Mouse (Mus musculus): ENCODE measurements around the gene Nfe2l2. TPM values are rescaled to one million over a fixed set of nuclear protein-coding genes. Genes with fewer than 3 reads are reported as not detected.
A peak's percentile ranks its signal among the peaks of the same experiment; 100 is the strongest.

Nfe2l2 gene
- polyA plus RNA-seq, 1 experiment, result 34.2 TPM

DNA sequence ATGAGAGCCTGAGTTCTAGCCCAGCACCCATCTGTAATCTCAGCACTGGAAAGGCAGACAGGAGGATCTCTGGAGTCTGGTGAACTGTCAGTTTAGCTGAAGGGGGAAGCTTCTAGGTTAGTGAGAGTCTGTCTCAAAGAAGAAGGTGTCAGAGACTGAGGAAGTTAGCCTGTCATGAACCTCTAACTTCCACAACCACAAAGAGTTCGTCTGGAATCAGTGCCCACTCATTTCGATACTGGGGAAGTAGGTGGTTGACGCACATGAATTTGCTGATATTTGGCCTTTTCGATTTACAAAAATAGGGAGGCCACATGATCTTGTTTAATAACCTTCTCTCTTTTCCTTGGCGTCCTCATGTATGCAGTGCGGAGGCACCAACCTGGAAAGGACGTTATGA is 28.7 kb upstream of the Nfe2l2 start:
- H3K27me3 ChIP-seq (replicated peaks), result peaks cover 4% of the 10 kb centered on the region
- no peak for TF ChIP-seq GATA1 (IDR thresholded peaks at IDR 0.05; ENCODE audit: borderline replicate concordance, low read length)
- TF ChIP-seq FLI1 (IDR thresholded peaks at IDR 0.05; ENCODE audit: low read length), result no peak
- H3K4me1 ChIP-seq, result peaks cover 47% of the 10 kb centered on the region
- H3K4me3 ChIP-seq (replicated peaks), result no peak overlapping the region
- H3K36me3 ChIP-seq (replicated peaks; ENCODE audit: low read length), result no peaks in the 10 kb centered on the region
- no peaks in the 10 kb centered on the region for H3K9me3 ChIP-seq

DNA sequence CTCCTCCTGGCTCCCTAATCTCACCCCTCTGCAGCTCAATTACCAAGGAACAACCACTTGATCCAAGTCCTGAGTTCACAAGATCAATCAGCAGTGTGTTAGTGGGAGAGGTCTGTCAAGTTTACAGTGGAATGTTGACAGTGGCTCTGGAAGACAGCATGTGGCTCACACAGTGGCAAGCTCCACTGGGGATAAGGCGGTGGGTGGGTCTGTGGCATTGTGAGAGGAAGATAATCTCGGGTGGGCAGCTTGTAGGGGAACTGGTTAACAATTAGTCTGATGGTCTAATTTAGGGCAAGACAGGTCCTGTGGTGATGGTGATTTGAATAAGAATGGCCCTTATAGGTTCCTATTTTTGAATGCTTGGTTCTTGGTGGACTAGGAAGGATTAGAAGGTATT is 27.5 kb upstream of the Nfe2l2 start:
- peaks cover 43% of the 10 kb centered on the region for H3K4me1 ChIP-seq
- TF ChIP-seq GATA1 (IDR thresholded peaks at IDR 0.05; ENCODE audit: borderline replicate concordance, low read length), result no peak
- TF ChIP-seq FLI1 (IDR thresholded peaks at IDR 0.05; ENCODE audit: low read length), result no peak
- no peaks in the 10 kb centered on the region for H3K9me3 ChIP-seq
- peaks cover 4% of the 10 kb centered on the region for H3K27me3 ChIP-seq (replicated peaks)
- no peaks in the 10 kb centered on the region for H3K36me3 ChIP-seq (replicated peaks; ENCODE audit: low read length)
- no peak overlapping the region for H3K4me3 ChIP-seq (replicated peaks)

DNA sequence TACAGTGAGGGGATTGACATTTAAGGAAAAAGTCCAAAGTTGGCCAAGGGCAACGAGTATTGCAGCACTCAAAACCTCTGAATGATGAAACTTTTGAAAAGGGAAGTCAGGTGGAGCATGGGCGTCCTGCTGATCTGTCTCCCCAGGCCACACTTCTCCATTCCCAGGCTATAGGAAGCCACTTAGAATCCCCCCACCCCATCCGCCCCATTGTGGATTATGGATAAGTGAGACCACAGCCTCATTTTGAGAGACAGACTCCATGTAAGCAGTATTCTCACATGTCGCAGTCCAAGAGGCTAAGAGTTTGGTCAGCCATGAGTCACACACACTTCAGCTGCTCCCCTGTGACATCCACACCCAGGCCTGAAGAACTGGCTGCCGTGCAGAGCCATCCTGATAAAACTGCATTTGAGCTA is 26.8 kb upstream of the Nfe2l2 start:
- peaks cover 2% of the 10 kb centered on the region for H3K27me3 ChIP-seq (replicated peaks)
- TF ChIP-seq GATA1 (IDR thresholded peaks at IDR 0.05; ENCODE audit: borderline replicate concordance, low read length) (no peak), FLI1 (IDR thresholded peaks at IDR 0.05; ENCODE audit: low read length) (no peak)
- no peaks in the 10 kb centered on the region for H3K36me3 ChIP-seq (replicated peaks; ENCODE audit: low read length)
- no peak overlapping the region for H3K4me3 ChIP-seq (replicated peaks)
- H3K9me3 ChIP-seq, result no peaks in the 10 kb centered on the region
- H3K4me1 ChIP-seq, result peaks cover 40% of the 10 kb centered on the region

DNA sequence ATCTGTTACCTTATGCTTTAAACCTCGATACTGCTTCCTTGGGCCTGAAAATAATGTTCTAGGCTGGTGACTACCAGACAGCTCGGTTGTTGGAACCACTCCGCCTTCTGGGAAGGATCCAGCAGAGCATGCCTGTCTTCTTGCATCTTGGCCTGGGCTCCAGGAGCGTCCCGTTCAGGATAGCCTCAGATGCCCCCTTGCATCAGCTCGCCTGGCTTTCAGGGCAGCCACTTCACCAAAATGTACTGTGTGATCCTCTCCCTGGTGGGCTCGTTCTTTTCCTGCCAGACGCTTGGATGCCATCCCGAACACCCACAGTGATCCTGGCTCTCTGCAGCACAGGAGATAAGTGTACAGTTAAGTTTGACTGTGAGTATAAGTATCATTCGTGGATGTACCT is 25.6 kb upstream of the Nfe2l2 start:
- no peak for TF ChIP-seq GATA1 (IDR thresholded peaks at IDR 0.05; ENCODE audit: borderline replicate concordance, low read length)
- TF ChIP-seq FLI1 (IDR thresholded peaks at IDR 0.05; ENCODE audit: low read length), result no peak
- Histone ChIP-seq H3K4me1 (peaks cover 38% of the 10 kb centered on the region), H3K9me3 (peaks cover 2% of the 10 kb centered on the region; the same call in 1 of the 2 replicates), H3K27me3 (replicated peaks) (peaks cover 2% of the 10 kb centered on the region), H3K36me3 (replicated peaks; ENCODE audit: low read length) (no peaks in the 10 kb centered on the region), H3K4me3 (replicated peaks) (no peak overlapping the region)

GRCm38 (mm10) chr2:75724863-75725445 is 20.5 kb upstream of the Nfe2l2 start:
- H3K36me3 ChIP-seq (replicated peaks; ENCODE audit: low read length), result no peaks in the 10 kb centered on the region
- no peaks in the 10 kb centered on the region for H3K27me3 ChIP-seq (replicated peaks)
- H3K4me3 ChIP-seq (replicated peaks), result no peak overlapping the region
- no peak for TF ChIP-seq FLI1 (IDR thresholded peaks at IDR 0.05; ENCODE audit: low read length)
- peaks cover 2% of the 10 kb centered on the region; the same call in 1 of the 2 replicates for H3K9me3 ChIP-seq
- H3K4me1 ChIP-seq, result peaks cover 23% of the 10 kb centered on the region

DNA sequence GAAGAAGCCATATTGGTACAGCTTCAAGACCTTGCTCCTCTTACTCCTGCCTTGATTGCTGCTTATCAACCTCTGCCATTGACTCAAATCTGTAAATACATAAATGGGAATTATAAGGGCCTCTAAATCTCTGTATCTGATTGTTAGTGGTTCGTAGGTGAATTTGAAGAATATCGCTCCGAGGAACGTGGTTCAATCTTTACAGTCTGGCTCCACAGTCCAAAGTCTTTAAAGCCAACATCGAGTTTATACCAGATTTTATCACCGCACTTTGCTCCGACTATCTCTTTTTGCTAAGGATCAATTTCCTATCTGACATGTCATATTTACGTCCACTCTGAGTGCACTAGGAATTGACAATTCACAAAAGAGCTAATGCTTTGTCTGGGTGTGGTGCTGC is 19.0 kb upstream of the Nfe2l2 start:
- TF ChIP-seq FLI1 (IDR thresholded peaks at IDR 0.05; ENCODE audit: low read length), result no peak
- TF ChIP-seq GATA1 (IDR thresholded peaks at IDR 0.05; ENCODE audit: borderline replicate concordance, low read length), result no peak
- no peak overlapping the region for H3K4me3 ChIP-seq (replicated peaks)
- H3K4me1 ChIP-seq, result peaks cover 25% of the 10 kb centered on the region
- H3K36me3 ChIP-seq (replicated peaks; ENCODE audit: low read length), result no peaks in the 10 kb centered on the region
- H3K27me3 ChIP-seq (replicated peaks), result no peaks in the 10 kb centered on the region
- peaks cover 2% of the 10 kb centered on the region; the same call in 1 of the 2 replicates for H3K9me3 ChIP-seq

DNA sequence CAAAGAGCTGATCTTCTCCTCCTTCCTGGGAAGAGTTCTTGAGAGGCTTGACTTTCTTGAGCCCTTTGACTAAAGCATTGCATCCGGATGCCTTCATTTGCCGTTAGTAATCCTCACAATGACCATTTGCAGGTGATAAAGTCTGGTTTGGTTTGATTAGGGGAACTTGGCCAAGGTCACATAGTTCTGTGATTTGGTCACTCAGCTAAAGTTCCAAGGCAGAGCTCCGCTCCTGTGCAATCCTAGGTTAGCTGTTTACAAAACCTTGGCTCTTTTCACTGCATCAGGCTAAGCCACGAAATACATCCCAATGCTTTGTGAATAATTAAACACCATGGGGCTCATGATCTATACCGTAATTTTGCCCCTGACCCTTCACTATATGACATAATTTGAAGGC is 18.5 kb upstream of the Nfe2l2 start:
- Histone ChIP-seq H3K27me3 (replicated peaks) (no peaks in the 10 kb centered on the region), H3K9me3 (peaks cover 2% of the 10 kb centered on the region; the same call in 1 of the 2 replicates), H3K4me1 (peaks cover 30% of the 10 kb centered on the region), H3K4me3 (replicated peaks) (no peak overlapping the region), H3K36me3 (replicated peaks; ENCODE audit: low read length) (no peaks in the 10 kb centered on the region)
- TF ChIP-seq FLI1 (IDR thresholded peaks at IDR 0.05; ENCODE audit: low read length), result no peak
- no peak for TF ChIP-seq GATA1 (IDR thresholded peaks at IDR 0.05; ENCODE audit: borderline replicate concordance, low read length)

DNA sequence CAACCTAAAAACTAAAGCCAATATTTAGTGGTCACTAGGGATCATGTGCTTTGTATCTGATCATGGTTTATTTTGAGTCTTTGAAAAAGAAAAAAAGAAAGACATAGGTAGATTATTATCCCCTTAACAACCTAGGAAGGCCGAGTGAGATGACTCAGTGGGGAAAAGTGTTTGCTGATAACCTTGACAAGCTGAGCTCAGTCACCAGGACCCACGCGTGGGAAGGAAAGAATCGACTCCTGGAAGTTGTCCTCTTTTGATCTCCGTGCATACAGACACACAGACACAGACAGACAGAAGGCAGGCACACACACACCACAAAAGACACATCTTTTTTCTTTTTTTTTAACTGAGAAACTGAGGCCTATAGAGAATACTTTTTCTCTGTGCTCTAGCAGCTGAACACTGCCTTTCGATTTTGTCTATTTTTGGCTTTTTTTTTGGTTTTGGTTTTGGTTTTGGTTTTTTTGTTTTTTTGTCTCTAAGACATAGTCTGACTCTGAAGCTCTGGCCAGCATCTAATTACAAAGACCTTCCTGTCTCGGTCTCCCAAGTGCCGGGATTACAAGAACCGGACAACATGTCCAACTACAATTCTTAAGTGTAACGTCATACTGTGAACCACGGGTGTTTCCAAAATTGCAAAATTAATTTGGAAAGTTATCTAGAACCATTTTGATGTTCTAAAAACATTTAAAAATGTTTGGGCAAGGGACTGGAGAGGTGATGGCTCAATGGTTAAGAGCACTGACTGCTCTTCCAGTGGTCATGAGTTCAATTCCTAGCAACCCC is 16.0 kb upstream of the Nfe2l2 start:
- H3K4me3 ChIP-seq (replicated peaks), result peak overlapping the region; percentile 42
- TF ChIP-seq GATA1 (IDR thresholded peaks at IDR 0.05; ENCODE audit: borderline replicate concordance, low read length), result no peak
- TF ChIP-seq FLI1 (IDR thresholded peaks at IDR 0.05; ENCODE audit: low read length), result no peak
- H3K9me3 ChIP-seq, result peaks cover under 1% of the 10 kb centered on the region; the same call in 1 of the 2 replicates
- H3K4me1 ChIP-seq, result peaks cover 38% of the 10 kb centered on the region
- no peaks in the 10 kb centered on the region for H3K36me3 ChIP-seq (replicated peaks; ENCODE audit: low read length)
- H3K27me3 ChIP-seq (replicated peaks), result no peaks in the 10 kb centered on the region

DNA sequence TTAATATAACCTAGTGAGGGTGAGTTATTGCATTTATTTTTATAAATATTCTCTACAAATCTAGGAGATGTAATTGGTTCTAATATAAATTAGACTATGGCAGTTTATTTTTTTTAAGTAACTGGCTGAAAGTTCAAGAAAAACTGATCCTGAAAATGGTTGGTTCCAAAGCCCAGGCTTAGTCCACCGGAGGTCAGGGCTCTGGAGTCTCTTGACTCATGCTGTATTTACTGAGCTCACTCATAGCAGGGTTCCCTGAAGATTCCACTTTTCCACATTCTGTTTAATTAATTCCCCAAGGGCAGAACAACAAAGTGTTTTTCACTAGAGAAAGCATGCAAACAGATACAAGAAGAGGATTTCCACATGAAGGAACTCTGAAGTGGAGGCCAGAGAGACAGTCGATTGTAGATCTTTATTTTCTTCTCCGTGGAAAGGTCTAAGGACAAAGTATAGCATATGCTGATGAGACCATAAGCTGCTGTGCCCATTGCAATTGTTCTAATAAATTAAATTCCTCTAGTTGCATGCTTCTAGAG is 15.0 kb upstream of the Nfe2l2 start:
- peaks cover 38% of the 10 kb centered on the region for H3K4me1 ChIP-seq
- H3K27me3 ChIP-seq (replicated peaks), result no peaks in the 10 kb centered on the region
- TF ChIP-seq GATA1 (IDR thresholded peaks at IDR 0.05; ENCODE audit: borderline replicate concordance, low read length) (no peak), FLI1 (IDR thresholded peaks at IDR 0.05; ENCODE audit: low read length) (no peak)
- no peaks in the 10 kb centered on the region for H3K9me3 ChIP-seq
- H3K36me3 ChIP-seq (replicated peaks; ENCODE audit: low read length), result no peaks in the 10 kb centered on the region
- H3K4me3 ChIP-seq (replicated peaks), result no peak overlapping the region
